Mouse (Mus musculus) midbrain, embryonic 12.5 days (tissue): ENCODE data around the gene Grik3. TPM values are rescaled to one million over a fixed set of nuclear protein-coding genes. Genes with fewer than 3 reads are reported as not detected.

ENCODE experiments used
- ATAC-seq: fragments of 200-750 bp; cut with Nextera tagmentation; 2 replicates; pipeline ENCODE4 v1.8.0; 2017; ENCODE audit warnings: low read depth, moderate TSS enrichment, moderate library complexity; ENCODE audit not compliant: low FRiP score
- H3K27ac ChIP-seq: fragments of 300-500 bp; sonication (generic); replicated peaks from 2 replicates; pipeline ENCODE4 v1.5.1; 2016; ENCODE audit warnings: mild to moderate bottlenecking
- H3K27me3 ChIP-seq: fragments of 300-500 bp; sonication (generic); 2 replicates; pipeline ENCODE4 v1.6.1; 2016; ENCODE audit warnings: mild to moderate bottlenecking
- H3K36me3 ChIP-seq: fragments of 300-500 bp; sonication (generic); 2 replicates; pipeline ENCODE4 v1.6.1; 2016
- H3K4me1 ChIP-seq: fragments of 300-500 bp; sonication (generic); 2 replicates; pipeline ENCODE4 v1.6.1; 2016
- H3K4me2 ChIP-seq: fragments of 300-500 bp; sonication (generic); replicated peaks from 2 replicates; pipeline ENCODE4 v1.6.1; 2016; ENCODE audit warnings: mild to moderate bottlenecking, moderate library complexity
- H3K4me3 ChIP-seq: fragments of 300-500 bp; sonication (generic); 2 replicates; pipeline ENCODE4 v1.5.1; 2016; ENCODE audit warnings: mild to moderate bottlenecking
- H3K9ac ChIP-seq: fragments of 300-500 bp; sonication (generic); replicated peaks from 2 replicates; pipeline ENCODE4 v1.6.1; 2016; ENCODE audit warnings: mild to moderate bottlenecking, moderate library complexity
- H3K9me3 ChIP-seq: fragments of 300-500 bp; sonication (generic); 2 replicates; pipeline ENCODE4 v1.6.1; 2016; ENCODE audit warnings: mild to moderate bottlenecking
- WGBS: fragments of 180-500 bp; shearing (Covaris S2); methylation state at CpG from one replicate; pipeline ENCODE4 v1.1.7; 2016; 5-methylcytosine and 5-hydroxymethylcytosine counted together
- microRNA-seq: library from miRNA; unstranded; fragments of <30 nt; microRNA quantifications from one replicate; pipeline ENCODE4, GENCODE M21; 2017
- polyA plus RNA-seq: library from polyadenylated mRNA; unstranded; fragments of >200 nt; fragmentation: Nextera tagmentation; extraction: Ambion mirVana; gene quantifications from 2 replicates; pipeline ENCODE4 v1.2.1, GENCODE M21; 2016

Gene Grik3
- polyA plus RNA-seq, 1 experiment from 2014 or later, result 1.5 TPM

GRCm38 (mm10) chr4:125756393-125756792 is 265.9 kb downstream of the Grik3 start:
- no peak overlapping the region for H3K9ac ChIP-seq
- no peaks in the 10 kb centered on the region for H3K9me3 ChIP-seq
- H3K27ac ChIP-seq, result no peak overlapping the region
- WGBS, result 88% methylated on average over 5 of the region's 5 CpGs
- ATAC-seq, result no peak
- H3K4me1 ChIP-seq, result no peaks in the 10 kb centered on the region
- no peak overlapping the region for H3K4me2 ChIP-seq
- no peaks in the 10 kb centered on the region for H3K36me3 ChIP-seq
- no peaks in the 10 kb centered on the region for H3K27me3 ChIP-seq
- H3K4me3 ChIP-seq, result no peak overlapping the region

GRCm38 (mm10) chr4:125760326-125760725 is 269.8 kb downstream of the Grik3 start:
- ATAC-seq, result no peak
- Histone ChIP-seq H3K9ac (no peak overlapping the region), H3K4me1 (no peaks in the 10 kb centered on the region), H3K36me3 (no peaks in the 10 kb centered on the region), H3K27ac (no peak overlapping the region), H3K27me3 (no peaks in the 10 kb centered on the region), H3K9me3 (no peaks in the 10 kb centered on the region), H3K4me2 (no peak overlapping the region), H3K4me3 (no peak overlapping the region)
- WGBS, result 84% methylated on average over 4 of the region's 4 CpGs

- no peaks in the 10 kb centered on the region for H3K27me3 ChIP-seq
- H3K4me2 ChIP-seq, result no peak overlapping the region
- 44% methylated on average over 5 of the region's 5 CpGs for WGBS
- H3K27ac ChIP-seq, result no peak overlapping the region
- ATAC-seq, result no peak
- no peak overlapping the region for H3K4me3 ChIP-seq
- no peaks in the 10 kb centered on the region for H3K4me1 ChIP-seq
- H3K9ac ChIP-seq, result no peak overlapping the region
- H3K9me3 ChIP-seq, result no peaks in the 10 kb centered on the region
- H3K36me3 ChIP-seq, result no peaks in the 10 kb centered on the region
Observed at GRCm38 (mm10) chr4:125763056-125763455, 272.6 kb downstream of the Grik3 start.

Small RNA genes lying within 50 kb of the gene (microRNA-seq; reads per million reads assigned to microRNA genes)
- gene Mir692-2, result not detected
